Mouse (Mus musculus): ENCODE data around the gene Klhl9.

Klhl9 gene

GRCm38 (mm10) chr4:88715059-88715458 is 7.2 kb downstream of the Klhl9 start:
- DNase-seq (ENCODE audit: low spot score) = no peak

DNA sequence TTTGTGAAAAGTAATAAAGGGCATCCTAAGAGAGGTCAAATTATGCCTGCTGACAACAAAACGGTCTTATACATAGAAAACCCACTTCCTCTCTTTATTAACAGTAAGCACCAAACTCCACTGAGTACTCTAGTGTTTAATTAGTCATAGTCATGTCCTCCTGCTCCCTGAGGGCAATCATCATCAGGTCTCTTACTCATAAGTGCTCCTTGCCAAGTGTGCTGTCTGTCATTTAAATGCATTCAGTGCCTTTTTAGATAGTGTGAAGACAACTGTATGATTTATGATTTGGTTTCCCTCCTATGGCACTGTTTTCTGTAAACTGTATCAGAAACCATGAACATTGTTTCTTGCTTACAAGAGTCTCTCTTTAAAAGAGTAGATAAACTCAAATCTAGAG is 8.0 kb downstream of the Klhl9 start:
- DNase-seq (ENCODE audit: low spot score) = no peak

- DNase-seq (ENCODE audit: low spot score) = no peak
These were observed 15.0 kb downstream of the Klhl9 start for GRCm38 (mm10) chr4:88707128-88707826.

DNA sequence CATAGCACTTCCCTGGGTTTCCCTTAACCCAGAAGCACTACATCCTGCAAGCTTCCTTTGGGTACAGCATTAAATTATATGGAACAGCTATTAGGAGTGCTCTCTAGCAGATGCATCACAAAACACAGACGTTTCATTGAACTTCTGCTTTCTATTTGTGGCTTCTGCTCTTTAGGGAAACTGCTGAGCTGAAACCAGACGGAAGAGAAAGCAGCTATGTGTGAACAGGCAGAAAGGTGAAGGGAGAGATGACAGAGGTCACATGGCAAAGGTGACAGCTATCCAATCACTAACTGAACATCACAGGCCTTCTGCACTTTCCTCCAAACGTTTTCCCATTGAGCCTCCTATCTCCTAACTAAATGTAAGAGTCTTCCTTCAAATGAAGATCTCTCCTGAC is 16.3 kb downstream of the Klhl9 start:
- peak; percentile 36 for DNase-seq (ENCODE audit: low spot score)

DNA sequence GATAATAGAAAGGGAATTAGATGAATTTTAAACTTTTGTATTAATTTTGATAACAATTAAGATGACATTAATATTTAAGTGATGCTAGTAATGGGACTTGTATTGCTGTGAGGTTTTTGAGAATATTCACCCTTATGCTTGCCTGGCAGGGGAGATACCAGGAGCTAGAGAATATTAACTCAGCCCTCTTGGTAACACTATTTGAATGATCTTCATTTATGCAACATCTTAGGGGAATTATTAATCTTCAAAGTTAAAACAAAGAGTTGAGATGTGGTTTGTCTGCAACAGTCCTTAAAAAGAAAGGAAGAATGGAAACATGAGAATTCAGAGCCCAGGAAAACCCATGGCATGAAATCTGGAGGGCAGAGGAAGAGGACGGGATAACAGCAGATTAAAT is 23.0 kb downstream of the Klhl9 start:
- no peak for DNase-seq (ENCODE audit: low spot score)

DNA sequence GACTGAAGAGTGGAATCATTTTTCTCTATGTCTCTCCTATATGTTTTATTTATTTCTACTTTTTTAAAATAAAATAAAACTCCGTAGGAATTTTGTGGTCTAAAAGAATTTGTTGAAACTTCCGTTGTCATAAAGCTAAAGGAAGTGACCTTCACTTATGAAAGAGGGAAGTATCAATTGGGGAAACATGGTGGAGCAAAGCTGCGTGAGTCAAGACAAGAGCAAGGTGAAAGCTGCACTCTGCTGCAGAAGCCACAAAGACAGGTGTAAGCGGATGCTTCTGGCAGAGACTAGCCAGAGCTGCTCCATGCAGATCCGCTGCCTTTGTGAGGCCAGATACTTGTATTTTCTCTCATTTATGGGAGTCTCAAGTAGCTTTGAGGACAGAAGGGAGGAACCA is 23.5 kb downstream of the Klhl9 start:
- DNase-seq (ENCODE audit: low spot score) = no peak

GRCm38 (mm10) chr4:88697753-88698152 is 24.5 kb downstream of the Klhl9 start:
- DNase-seq (ENCODE audit: low spot score) = no peak

DNA sequence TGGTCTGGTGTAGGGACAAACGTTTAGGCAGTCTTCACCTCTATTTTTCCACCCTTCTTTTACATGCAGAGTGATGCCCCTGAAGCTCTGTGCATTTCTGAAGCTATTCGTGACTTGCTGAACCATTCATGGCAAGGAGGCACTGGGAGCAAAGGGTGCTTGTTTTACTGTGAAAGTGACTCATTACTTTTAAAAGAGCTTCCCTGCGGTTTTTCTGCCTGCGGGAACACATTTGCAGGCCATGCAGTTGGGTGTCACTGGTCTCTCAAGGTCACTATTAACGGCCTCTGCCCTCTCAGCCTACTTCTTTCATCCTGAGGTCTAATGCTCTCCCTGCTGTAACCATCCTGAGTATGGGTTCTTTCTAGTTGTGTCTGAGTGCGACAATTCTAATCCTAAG is 25.2 kb downstream of the Klhl9 start:
- no peak for DNase-seq (ENCODE audit: low spot score)

DNA sequence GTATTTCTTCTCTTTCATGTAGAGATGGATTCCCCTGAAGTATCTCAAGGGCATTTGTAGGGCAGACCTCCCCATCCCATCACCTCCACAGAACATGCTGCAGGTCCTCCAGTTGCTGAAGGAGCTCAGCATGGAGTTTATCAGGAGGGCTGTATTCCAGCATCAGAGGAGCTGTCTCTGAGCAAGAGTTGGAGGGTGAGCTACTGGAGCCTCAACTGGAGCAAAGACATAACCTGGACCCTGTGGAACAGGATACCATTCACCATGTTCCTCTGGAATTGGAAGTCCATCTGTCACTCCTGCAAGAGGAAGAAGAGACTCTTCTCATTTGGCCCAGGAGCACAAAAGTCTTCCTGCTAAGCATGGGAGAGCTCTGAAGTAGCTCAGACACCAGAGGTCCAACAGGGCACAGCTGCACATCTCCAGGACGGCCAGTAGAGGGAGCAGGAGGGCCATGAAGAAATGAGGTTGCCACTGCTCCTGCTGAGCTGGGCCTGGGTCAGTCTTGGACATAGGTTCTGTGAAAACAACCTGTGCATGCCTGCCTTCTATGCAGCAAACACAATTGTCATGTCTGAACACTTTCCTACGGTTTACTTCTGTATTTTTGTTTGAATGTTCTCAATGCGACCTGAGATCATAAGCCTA is 25.9 kb downstream of the Klhl9 start:
- DNase-seq (ENCODE audit: low spot score) = peak; percentile 83

GRCm38 (mm10) chr4:88693392-88693791 is 28.9 kb downstream of the Klhl9 start:
- no peak for DNase-seq (ENCODE audit: low spot score)

DNA sequence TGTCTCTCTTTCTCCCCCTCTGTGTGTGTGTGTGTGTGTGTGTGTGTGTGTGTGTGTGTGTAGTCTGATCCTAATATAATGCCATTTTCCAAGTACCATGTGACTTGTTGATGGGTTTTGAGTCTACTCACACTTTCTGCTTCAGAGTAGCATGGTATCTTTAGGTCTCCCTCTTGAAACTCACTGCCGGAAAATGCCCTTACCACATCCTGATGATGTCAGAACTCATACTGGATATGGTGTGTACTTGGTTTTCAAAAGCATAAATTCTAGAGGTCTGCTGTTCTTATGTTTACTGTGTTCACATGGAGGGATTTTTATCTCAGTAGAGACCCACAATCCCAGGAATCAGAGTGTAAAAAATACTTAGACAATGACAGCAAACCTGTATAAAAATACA is 29.7 kb downstream of the Klhl9 start:
- DNase-seq (ENCODE audit: low spot score) = no peak

DNA sequence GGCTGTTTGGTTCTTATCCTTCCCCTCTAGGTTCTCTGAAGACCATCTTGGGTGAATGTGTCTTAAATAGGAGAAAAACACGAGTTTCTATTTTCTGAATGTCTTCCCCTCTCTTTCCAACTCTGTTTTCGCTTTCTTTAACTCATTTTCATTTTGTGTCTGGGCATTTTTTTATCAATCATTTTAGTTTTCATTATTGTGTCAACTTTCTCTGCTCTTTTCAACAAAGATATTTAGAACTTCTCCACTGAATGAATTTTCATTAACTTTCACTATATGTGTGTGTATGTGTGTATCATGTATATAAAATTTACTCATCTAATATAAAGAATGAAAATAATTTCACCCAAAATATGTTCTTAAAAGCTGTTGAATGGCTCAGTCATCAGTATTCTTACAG is 31.0 kb downstream of the Klhl9 start, which contains the start of gene Ifnab:
Gene Ifnab, minus strand, starts transcription at position 101 of the 400 bp plus-strand sequence.
- DNase-seq (ENCODE audit: low spot score) = no peak

DNA sequence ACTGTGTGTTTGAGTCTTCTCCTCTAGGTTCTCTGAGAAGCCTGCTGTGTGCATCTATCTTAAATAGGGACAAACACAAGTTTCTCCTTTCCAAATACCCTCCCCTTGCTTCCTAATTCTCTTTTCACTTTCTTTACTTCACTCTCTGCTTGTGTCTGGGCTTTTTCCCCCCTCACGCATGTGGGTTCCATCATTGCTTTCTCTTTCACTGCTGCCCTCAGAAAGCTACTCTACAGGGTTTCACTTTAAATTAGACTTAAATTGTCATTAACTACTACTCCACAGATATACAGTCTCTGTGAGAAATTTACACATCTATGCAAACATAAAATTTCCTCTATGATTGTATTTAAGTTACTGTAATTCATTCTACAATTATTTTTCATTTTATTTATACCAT is 38.5 kb downstream of the Klhl9 start, which contains the start of gene Ifna2:
Gene Ifna2, minus strand, starts transcription at position 101 of the 400 bp plus-strand sequence.
- no peak for DNase-seq (ENCODE audit: low spot score)

DNA sequence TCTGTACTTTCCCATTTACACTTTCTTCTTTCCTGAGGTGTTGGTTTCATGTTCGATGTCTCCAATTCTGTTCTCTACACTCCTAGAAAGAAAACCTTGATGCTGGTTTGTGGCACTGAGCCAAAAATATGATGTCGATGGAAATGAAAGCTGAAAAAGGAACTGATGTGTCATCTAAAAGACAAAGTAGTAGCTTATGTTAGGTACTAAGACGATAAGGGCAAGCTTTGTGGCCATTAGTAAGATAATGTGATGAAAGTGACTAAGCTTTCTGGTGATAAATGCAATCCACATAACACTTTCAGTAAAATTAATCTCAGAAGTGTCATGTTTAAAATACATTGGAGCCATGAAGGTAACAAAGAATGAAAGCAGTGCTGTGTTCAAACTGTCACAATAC is 40.9 kb downstream of the Klhl9 start:
- no peak for DNase-seq (ENCODE audit: low spot score)

DNA sequence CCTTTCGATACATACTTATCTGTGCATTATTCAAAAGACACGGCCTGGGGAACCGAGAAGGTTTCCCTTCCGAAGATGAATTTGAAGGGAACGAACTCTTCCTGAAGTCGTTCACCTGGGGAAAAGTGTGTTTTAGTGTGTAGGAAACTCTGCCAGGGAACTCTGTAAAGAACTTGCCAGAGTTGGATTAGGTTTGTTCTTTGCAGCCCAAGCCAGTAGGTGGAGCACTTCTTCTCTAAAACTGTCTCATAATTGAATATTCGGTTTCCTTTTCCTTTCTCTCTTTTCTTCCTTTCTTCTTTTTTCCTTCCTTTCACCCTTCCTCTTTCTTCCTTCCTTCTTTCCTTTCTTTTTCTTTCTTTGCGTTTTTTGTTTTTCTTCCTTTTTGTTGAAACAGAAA is 41.9 kb downstream of the Klhl9 start:
- no peak for DNase-seq (ENCODE audit: low spot score)

- no peak for DNase-seq (ENCODE audit: low spot score)
These were observed 45.4 kb downstream of the Klhl9 start, which contains the start of gene Ifna16 for GRCm38 (mm10) chr4:88676824-88677223. Gene Ifna16 (minus strand): TSS chr4:88676924.
